In genomic region chr16:14939994-14940715, GRCm38 (mm10) we compare ENCODE assay signal across 10 mouse cellular contexts. TPM values are rescaled to one million over a fixed set of nuclear protein-coding genes. Genes with fewer than 3 reads are reported as not detected.
DNase-seq lines count a peak whose midpoint lies in the region; ATAC-seq and TF ChIP-seq lines count a peak whose summit lies in the region.
"Had no signal": no experiment of that assay in that cellular context is flagged by ENCODE, and none has a peak within 500 bp of the region (broad histone marks: within the 10 kb centered on the region; RNA-seq: fewer than 3 reads in every experiment).

No protein-coding gene starts in this region.

- H3K4me1 ChIP-seq in limb, embryonic 12.5 days (replicated peaks): peaks cover 5% of the 10 kb centered on the region; the same call in 1 of the 2 replicates
- H3K4me1 ChIP-seq in limb, embryonic 10.5 days: no peaks in the 10 kb centered on the region; the same call in 1 of the 2 replicates
- 0 out of 2 replicates have a peak, but pooled peaks cover 3% of the 10 kb centered on the region for H3K4me1 ChIP-seq in heart, embryonic 15.5 days (replicated peaks)
- H3K4me1 ChIP-seq in liver, embryonic 16.5 days (ENCODE audit: control insufficient read depth, low read depth, low read length): no peaks in the 10 kb centered on the region
- H3K4me1 ChIP-seq in stomach, postnatal 0 days (replicated peaks; ENCODE audit: control insufficient read depth, insufficient read depth): peaks cover 6% of the 10 kb centered on the region; the same call in 1 of the 2 replicates
- H3K4me1 ChIP-seq: neural tube, embryonic 12.5 days had no signal

- no peak for TF ChIP-seq CTCF in stomach, postnatal 0 days (IDR thresholded peaks at IDR 0.05; ENCODE audit: low read depth)

- no peaks in the 10 kb centered on the region for H3K27me3 ChIP-seq in limb, embryonic 12.5 days
- H3K27me3 ChIP-seq in limb, embryonic 10.5 days (ENCODE audit: low read depth, poor library complexity, severe bottlenecking): no peaks in the 10 kb centered on the region
- peaks cover 5% of the 10 kb centered on the region; the same call in 1 of the 2 replicates for H3K27me3 ChIP-seq in heart, embryonic 15.5 days
- H3K27me3 ChIP-seq in liver, embryonic 16.5 days (ENCODE audit: control insufficient read depth, insufficient read depth, low read depth, low read length): no peaks in the 10 kb centered on the region
- no peaks in the 10 kb centered on the region for H3K27me3 ChIP-seq in stomach, postnatal 0 days (ENCODE audit: control insufficient read depth, insufficient read depth, low read length)
- H3K27me3 ChIP-seq: neural tube, embryonic 12.5 days had no signal

- ATAC-seq in limb, embryonic 12.5 days (ENCODE audit: insufficient number of reproducible peaks, insufficient read depth, low FRiP score, low TSS enrichment, low read depth): no peak
- ATAC-seq in heart, embryonic 15.5 days (replicated peaks; ENCODE audit: insufficient number of reproducible peaks, insufficient read depth, low FRiP score, low read depth): no peak
- peak; percentile 3; the same call in 1 of the 2 replicates for ATAC-seq in liver, embryonic 16.5 days (ENCODE audit: low read depth)
- peak; percentile 54 for ATAC-seq in stomach, postnatal 0 days (ENCODE audit: low FRiP score, low TSS enrichment)

- TF ChIP-seq EP300 in stomach, postnatal 0 days (optimal IDR thresholded peaks at IDR 0.05): peak; percentile 89

- 0 out of 2 replicates have a peak overlapping the region, but pooled peaks have one; percentile 18 for H3K27ac ChIP-seq in limb, embryonic 12.5 days
- H3K27ac ChIP-seq in limb, embryonic 10.5 days: no peak overlapping the region
- H3K27ac ChIP-seq in heart, embryonic 15.5 days: peak overlapping the region; percentile 68; the same call in 1 of the 2 replicates
- peak overlapping the region; percentile 72 for H3K27ac ChIP-seq in liver, embryonic 16.5 days (ENCODE audit: low read length)
- H3K27ac ChIP-seq in stomach, postnatal 0 days (replicated peaks): peak overlapping the region; percentile 79
- H3K27ac ChIP-seq: heart, adult 2 months; neural tube, embryonic 12.5 days had no signal

- H3K9me3 ChIP-seq in limb, embryonic 12.5 days: no peaks in the 10 kb centered on the region
- no peaks in the 10 kb centered on the region for H3K9me3 ChIP-seq in limb, embryonic 10.5 days (replicated peaks)
- no peaks in the 10 kb centered on the region for H3K9me3 ChIP-seq in heart, embryonic 15.5 days (replicated peaks)
- no peaks in the 10 kb centered on the region for H3K9me3 ChIP-seq in liver, embryonic 16.5 days (replicated peaks; ENCODE audit: control insufficient read depth, low read length)
- H3K9me3 ChIP-seq in stomach, postnatal 0 days (ENCODE audit: control insufficient read depth, low read length): no peaks in the 10 kb centered on the region
- H3K9me3 ChIP-seq: neural tube, embryonic 12.5 days had no signal

- WGBS in limb, embryonic 12.5 days: 77% methylated on average over 1 of the region's 1 CpGs
- WGBS in limb, embryonic 10.5 days: 85% methylated on average over 1 of the region's 1 CpGs
- 29% methylated on average over 1 of the region's 1 CpGs for WGBS in heart, embryonic 15.5 days
- WGBS in liver, embryonic 16.5 days (ENCODE audit: insufficient replicate concordance): 38% methylated on average over 1 of the region's 1 CpGs
- 17% methylated on average over 1 of the region's 1 CpGs for WGBS in stomach, postnatal 0 days

- no peak overlapping the region for H3K4me3 ChIP-seq in limb, embryonic 12.5 days (replicated peaks)
- no peak overlapping the region for H3K4me3 ChIP-seq in limb, embryonic 10.5 days
- H3K4me3 ChIP-seq in heart, embryonic 15.5 days: no peak overlapping the region
- H3K4me3 ChIP-seq in liver, embryonic 16.5 days (ENCODE audit: low read depth, low read length): no peak overlapping the region
- H3K4me3 ChIP-seq in stomach, postnatal 0 days (ENCODE audit: low read depth, low read length): no peak overlapping the region
- H3K4me3 ChIP-seq: heart, adult 2 months; neural tube, embryonic 12.5 days had no signal

- H3K9ac ChIP-seq in limb, embryonic 12.5 days (replicated peaks): no peak overlapping the region
- no peak overlapping the region for H3K9ac ChIP-seq in heart, embryonic 15.5 days
- H3K9ac ChIP-seq in liver, embryonic 16.5 days (ENCODE audit: low read depth, low read length): no peak overlapping the region
- no peak overlapping the region for H3K9ac ChIP-seq in stomach, postnatal 0 days (ENCODE audit: low read length)
- H3K9ac ChIP-seq: neural tube, embryonic 12.5 days had no signal

- no peak overlapping the region for H3K4me2 ChIP-seq in limb, embryonic 12.5 days
- no peak overlapping the region for H3K4me2 ChIP-seq in heart, embryonic 15.5 days
- H3K4me2 ChIP-seq in liver, embryonic 16.5 days (ENCODE audit: low read depth, low read length): no peak overlapping the region
- H3K4me2 ChIP-seq in stomach, postnatal 0 days (replicated peaks; ENCODE audit: low read depth): no peak overlapping the region
- H3K4me2 ChIP-seq: neural tube, embryonic 12.5 days had no signal

- intact Hi-C loops in gastrocnemius, postnatal 14 days (cut with DNase I; ENCODE audit: low total_unique reads): no loop called here

- DNase-seq in limb, embryonic 10.5 days (ENCODE audit: low spot score): no peak
- DNase-seq in stomach, postnatal 0 days (ENCODE audit: low spot score): peak; percentile 23
- DNase-seq in gastrocnemius, postnatal 14 days: no peak
- DNase-seq in cerebellum, adult 11 months: no peak
- no peak for DNase-seq in gastrocnemius, postnatal 4 days (ENCODE audit: low spot score in 2 of 2)

- H3K36me3 ChIP-seq in limb, embryonic 12.5 days: no peaks in the 10 kb centered on the region
- H3K36me3 ChIP-seq in limb, embryonic 10.5 days: no peaks in the 10 kb centered on the region
- no peaks in the 10 kb centered on the region for H3K36me3 ChIP-seq in heart, embryonic 15.5 days
- H3K36me3 ChIP-seq in liver, embryonic 16.5 days (ENCODE audit: control insufficient read depth, insufficient read depth): no peaks in the 10 kb centered on the region
- H3K36me3 ChIP-seq in stomach, postnatal 0 days (ENCODE audit: control insufficient read depth, insufficient read depth, low read length): no peaks in the 10 kb centered on the region
- H3K36me3 ChIP-seq: neural tube, embryonic 12.5 days had no signal

RNA-seq across cellular contexts. Expression of gene Efcab1, which starts 33.7 kb away (rescaled TPM):
- 8.4 and 9.8 TPM in 2 replicates for polyA plus RNA-seq in limb, embryonic 12.5 days (2016; fragmentation: Nextera tagmentation; extraction: Ambion mirVana)
- polyA plus RNA-seq in limb, embryonic 10.5 days (2016; fragmentation: Nextera tagmentation; extraction: Ambion mirVana): 2.5 and 5.5 TPM in 2 replicates
- 1.4 and 1.9 TPM in 2 replicates for polyA plus RNA-seq in heart, embryonic 15.5 days (2015; fragmentation: Nextera tagmentation; extraction: Ambion mirVana)
- polyA plus RNA-seq in liver, embryonic 16.5 days (2015; fragmentation: Nextera tagmentation; extraction: Ambion mirVana): 0.04 and 0.15 TPM in 2 replicates
- 9.0 and 10.4 TPM in 2 replicates for polyA plus RNA-seq in stomach, postnatal 0 days (2015; fragmentation: Nextera tagmentation; extraction: Ambion mirVana)
- not detected for total RNA-seq in gastrocnemius, postnatal 14 days (2021)
- under 1 TPM; 0.34 to 0.37 TPM for total RNA-seq in gastrocnemius, postnatal 4 days (2021)
- total RNA-seq: heart, adult 2 months had no signal

Comparison
In these comparisons a context has a peak if more than half of its experiments do, and no peak if none do; other contexts are left out.
1. ATAC-seq: peak in liver, embryonic 16.5 days (single experiment) and stomach, postnatal 0 days (single experiment); none in limb, embryonic 12.5 days (single experiment) and heart, embryonic 15.5 days (single experiment).